Mouse (Mus musculus) embryonic stem cell, embryonic (primary cell): ENCODE measurements around the gene Gm48551.

Experiments used
- CTCF ChIA-PET, 4 experiments: fragments of 300-600 bp in 2 of 4; fragments of 350-600 bp in 2 of 4; sonication (Branson Sonifier 250); formaldehyde crosslinking; loops; one replicate each; lab custom pipeline; 2022; ENCODE audit warnings: inconsistent platforms in 2 of 4; lab: Charles Lee
- POLR2A ChIA-PET, 4 experiments: fragments of 300-600 bp in 2 of 4; fragments of 350-600 bp in 2 of 4; sonication (Branson Sonifier 250); formaldehyde crosslinking; loops; one replicate each; lab custom pipeline; 2022; ENCODE audit warnings: antibody characterized with exemption in 4 of 4, inconsistent platforms in 1 of 4; lab: Charles Lee

The Gm48551 gene

DNA sequence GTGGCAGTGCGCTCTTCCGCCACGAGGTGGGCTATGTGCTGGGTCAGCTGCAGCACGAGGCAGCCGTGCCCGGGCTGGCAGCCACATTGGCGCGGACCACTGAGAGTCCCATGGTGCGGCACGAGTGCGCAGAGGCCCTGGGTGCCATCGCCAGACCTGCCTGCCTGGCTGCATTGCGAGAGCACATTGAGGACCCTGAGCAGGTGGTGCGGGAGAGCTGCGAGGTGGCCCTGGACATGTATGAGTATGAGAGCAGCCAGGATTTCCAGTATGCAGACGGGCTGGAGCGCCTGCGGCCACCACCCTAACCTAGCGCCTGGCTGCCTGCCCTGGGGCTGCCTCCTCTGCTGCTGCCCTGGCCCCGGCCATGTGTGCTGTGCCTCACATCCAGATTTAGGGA lies 3.5 kb downstream of the Gm48551 start:
- ChIA-PET POLR2A (interaction anchor here in 2 of 4 experiments (1.4 to 4.0 kb wide), 4 partner anchors 9 to 42 kb away, joined by 3 to 24 read pairs (median 15); partner anchors contain the start of gene Fzr1 (in 1 of the 2)), CTCF (interaction anchor here in 1 of 4 experiments (1.0 to 3.2 kb wide), 2 partner anchors 17 to 165 kb away, joined by 3 to 13 read pairs; no protein-coding TSS in a partner anchor)

DNA sequence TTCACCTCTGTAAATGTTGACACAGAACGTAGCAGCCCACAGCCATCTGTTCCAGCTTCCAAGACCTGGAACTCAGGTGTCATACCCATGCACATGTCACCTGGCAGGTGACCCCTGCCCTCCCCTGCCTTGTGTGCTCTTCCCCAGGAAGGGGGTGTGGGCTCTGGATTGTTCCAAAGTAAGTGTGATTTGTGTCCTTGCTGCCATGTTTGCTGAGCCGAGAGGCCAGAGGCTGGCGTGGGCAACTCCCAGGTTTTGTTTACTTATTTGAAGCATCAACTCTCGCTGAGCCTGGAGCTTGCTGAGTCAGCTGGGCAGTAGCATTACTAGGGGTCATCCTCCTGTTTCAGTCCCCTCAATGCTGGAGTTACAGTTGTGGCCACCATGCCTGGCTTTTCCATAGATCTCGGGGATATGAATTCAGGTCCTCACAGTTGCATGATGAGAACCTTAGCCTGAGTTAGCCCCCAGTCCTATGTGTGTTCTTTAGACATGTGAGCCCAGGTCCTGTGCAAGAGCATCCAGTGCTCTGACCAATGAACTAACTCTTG lies 4.3 kb downstream of the Gm48551 start, which contains the start of gene Gm48552:
TSS of gene Gm48552 (plus strand) at position 501 of the 551 bp plus-strand sequence.
- ChIA-PET POLR2A (interaction anchor here in 1 of 4 experiments (1.8 to 4.0 kb wide), 4 partner anchors 10 to 76 kb away, joined by 6 to 24 read pairs (median 15); partner anchors contain the start of gene Fzr1), CTCF (interaction anchor here in 2 of 4 experiments (0.5 to 4.9 kb wide), 8 partner anchors 10 to 370 kb away, joined by 4 to 75 read pairs (median 14); partner anchors contain the start of gene Fzr1 (in 1 of the 2))

DNA sequence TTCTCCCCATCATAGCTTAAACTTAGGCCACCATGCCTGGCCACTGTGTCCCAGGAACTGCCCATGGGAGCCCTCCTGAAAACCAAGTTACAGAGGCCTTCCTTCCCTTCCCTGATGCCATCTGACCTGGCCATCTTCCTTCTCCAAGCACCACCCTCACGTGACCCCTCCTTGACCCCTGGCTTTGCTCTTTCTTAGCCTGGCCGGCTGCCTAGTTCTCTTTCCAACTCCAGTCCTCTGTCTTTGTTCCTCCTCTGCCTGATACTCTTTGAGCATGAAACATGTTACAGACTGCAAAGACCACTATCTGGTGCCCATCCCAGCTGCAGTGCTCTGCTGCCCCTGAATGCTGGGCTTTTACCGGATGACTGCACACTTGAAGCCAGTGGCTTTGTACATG lies 5.1 kb downstream of the Gm48551 start:
- ChIA-PET CTCF (interaction anchor here (0.5 to 4.9 kb wide), 48 partner anchors 9 to 371 kb away, joined by 3 to 75 read pairs (median 5); partner anchors contain the start of genes Hmg20b (in 2 of the 4), Atcay (in 1 of the 4), Cactin (in 1 of the 4) and Celf5 (in 1 of the 4)), POLR2A (interaction anchor here in 3 of 4 experiments (0.7 to 4.0 kb wide), 20 partner anchors 10 to 284 kb away, joined by 3 to 24 read pairs (median 4); partner anchors contain the start of genes Fzr1 (in 2 of the 3), Map2k2 (in 1 of the 3) and Pip5k1c (in 1 of the 3))

DNA sequence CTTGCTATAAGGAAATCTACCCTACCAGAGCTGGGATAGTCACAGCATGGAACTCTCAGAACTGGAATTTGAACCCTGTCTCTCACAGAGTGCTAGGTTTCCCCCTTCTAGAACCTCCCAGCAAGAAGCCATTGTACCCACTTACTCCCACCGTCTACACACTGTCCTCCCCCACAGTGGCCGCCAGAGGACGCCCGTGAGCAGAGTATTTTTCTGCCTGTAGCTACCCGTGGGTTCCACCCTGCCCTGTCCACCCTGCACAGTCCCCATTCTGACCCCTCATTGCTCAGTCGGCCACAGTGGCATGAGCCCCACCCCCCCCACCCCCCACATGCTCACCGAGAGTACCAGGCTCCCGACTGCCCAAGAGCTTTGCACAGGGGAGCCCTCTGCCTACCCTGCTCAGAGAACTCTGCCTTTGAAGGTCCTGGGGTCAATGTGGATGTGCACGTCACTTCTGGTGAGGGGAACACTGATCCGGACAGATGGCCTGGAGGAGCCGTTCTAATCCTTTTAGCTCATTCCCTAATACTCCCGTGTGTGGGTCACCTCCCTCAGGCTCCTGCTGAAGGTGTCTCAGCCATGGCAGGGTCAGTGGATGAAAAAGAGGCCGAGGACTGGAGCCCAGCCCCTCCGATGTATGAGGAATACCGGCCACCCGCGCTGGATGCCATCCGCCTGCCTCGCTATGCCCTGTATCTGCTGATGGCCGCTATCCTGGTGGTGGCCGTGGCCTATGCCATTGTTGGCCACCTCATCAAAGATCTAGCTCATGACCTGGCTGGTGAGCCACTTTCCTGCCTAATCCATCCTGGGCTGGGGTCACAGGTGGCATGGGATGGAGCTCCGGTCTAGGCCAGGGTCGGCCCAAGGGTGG lies 5.8 kb downstream of the Gm48551 start:
- CTCF ChIA-PET, result interaction anchor here (0.5 to 4.9 kb wide), 69 partner anchors 9 to 467 kb away, joined by 3 to 75 read pairs (median 4); partner anchors contain the start of genes Fzr1 (in 2 of the 4), Hmg20b (in 2 of the 4), Ncln (in 2 of the 4) and Atcay (in 1 of the 4)
- POLR2A ChIA-PET, result interaction anchor here (0.5 to 4.0 kb wide), 34 partner anchors 11 to 789 kb away, joined by 3 to 24 read pairs (median 4); partner anchors contain the start of genes Fzr1 (in 3 of the 4), Map2k2 (in 1 of the 4), Pip5k1c (in 1 of the 4) and Thop1 (in 1 of the 4)

DNA sequence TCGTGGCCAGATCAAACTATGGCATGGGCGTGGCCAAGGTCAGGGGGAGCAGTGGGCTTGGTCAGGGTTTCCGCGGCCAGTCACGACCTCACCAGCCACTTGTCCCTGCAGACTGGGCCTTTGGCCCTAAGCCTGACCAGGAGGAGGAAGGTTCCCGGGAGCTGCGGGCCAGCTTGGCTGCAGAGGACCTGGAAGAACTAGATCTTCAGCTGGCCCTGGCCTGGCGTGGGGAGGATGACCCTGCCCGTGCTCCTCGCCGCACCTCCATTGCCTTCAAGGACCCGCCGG lies 6.4 kb downstream of the Gm48551 start:
- ChIA-PET POLR2A (interaction anchor here (0.5 to 4.0 kb wide), 19 partner anchors 11 to 252 kb away, joined by 3 to 24 read pairs (median 4); partner anchors contain the start of genes Fzr1 (in 3 of the 4) and Pip5k1c (in 1 of the 4)), CTCF (interaction anchor here (0.7 to 4.9 kb wide), 36 partner anchors 8 to 161 kb away, joined by 3 to 75 read pairs (median 6); partner anchors contain the start of genes Fzr1 (in 2 of the 4), Cactin (in 1 of the 4), Celf5 (in 1 of the 4) and Ncln (in 1 of the 4))

DNA sequence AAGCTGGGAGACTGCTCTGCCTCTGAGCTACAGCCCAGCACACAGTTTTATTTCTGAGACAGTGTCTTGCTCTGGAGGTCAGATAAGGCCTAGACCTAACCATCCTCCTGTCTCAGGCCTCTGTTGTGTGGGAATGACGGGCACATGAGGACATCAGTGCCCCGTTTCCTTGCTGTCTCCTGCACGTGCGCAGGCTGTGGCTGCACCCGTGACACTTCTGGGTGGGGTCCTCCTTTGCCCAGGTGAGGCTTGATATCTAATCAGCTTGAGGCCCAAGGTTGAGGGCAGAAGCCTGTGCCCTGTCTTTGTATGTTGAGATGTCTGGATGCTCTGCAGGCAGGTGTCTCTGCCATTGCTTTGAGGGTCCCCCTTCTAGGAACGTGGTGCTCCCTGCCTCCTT lies 8.0 kb downstream of the Gm48551 start:
- ChIA-PET CTCF (interaction anchor here in 2 of 4 experiments (1.2 to 4.9 kb wide), 8 partner anchors 7 to 100 kb away, joined by 3 to 75 read pairs (median 6); partner anchors contain the start of genes Dohh (in 1 of the 2), Gm48551 (in 1 of the 2) and Pip5k1c (in 1 of the 2)), POLR2A (interaction anchor here in 2 of 4 experiments (0.8 to 3.1 kb wide), 6 partner anchors 8 to 34 kb away, joined by 3 to 20 read pairs (median 3); partner anchors contain the start of genes Dohh (in 1 of the 2) and Gm48551 (in 1 of the 2))

DNA sequence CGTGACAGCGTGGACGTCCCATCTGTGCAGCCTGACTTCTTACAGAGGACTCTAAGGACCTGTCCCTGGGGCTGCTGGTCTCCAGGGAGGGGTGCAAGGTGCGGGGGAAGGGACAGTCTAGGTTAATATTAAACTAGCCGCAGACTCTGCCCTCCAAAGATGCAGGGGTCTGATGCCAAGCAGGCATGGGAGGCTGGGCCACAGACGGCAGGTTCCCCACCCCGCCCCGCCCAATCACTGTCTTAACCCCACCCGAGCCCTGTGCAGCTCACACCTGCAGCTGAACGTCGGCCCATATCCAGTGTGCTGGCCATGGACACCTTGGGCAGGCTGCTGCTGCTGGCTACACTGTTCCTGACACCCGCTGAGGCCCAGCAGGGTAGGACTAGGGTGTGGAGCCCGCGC lies 8.5 kb downstream of the Gm48551 start, which contains the start of gene Smim24:
TSS of gene Smim24 (plus strand) at position 271 of the 405 bp plus-strand sequence.
- ChIA-PET CTCF (interaction anchor here (0.5 to 4.9 kb wide), 19 partner anchors 8 to 961 kb away, joined by 3 to 75 read pairs (median 4); partner anchors contain the start of genes Dohh (in 2 of the 4), Gm48551 (in 2 of the 4), Fzr1 (in 1 of the 4) and Pip5k1c (in 1 of the 4)), POLR2A (interaction anchor here in 2 of 4 experiments (0.8 to 3.1 kb wide), 10 partner anchors 8 to 91 kb away, joined by 3 to 20 read pairs (median 3); partner anchors contain the start of genes Dohh (in 1 of the 2) and Gm48551 (in 1 of the 2))

DNA sequence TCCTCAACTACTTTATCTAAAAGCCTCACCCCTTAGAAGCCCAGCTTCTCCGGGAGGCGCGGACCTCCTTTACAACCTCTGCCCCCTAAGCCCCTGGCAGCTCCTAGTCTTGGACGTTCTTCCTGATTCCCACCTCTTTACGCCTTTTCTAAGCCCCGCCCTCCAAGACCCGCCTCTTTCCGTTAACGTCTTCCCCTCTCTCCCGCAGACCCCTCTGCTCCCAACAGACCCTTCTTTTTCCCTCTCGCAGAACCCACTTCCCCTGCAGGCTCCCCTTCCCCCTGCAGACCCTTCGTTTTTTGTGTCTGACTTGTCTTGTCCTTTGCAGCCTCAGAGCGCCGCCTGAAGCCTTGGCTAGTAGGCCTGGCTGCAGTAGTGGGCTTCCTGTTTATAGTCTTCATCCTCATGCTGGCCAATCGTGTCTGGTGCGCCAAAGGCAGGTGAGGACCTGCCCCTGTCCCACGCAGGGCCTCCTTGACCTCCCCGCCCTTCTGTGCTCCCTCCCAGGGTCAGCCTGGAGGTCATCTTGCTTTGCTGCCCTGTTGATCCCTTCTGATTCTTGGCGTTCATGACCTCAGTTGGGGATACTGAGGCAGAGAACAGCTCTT lies 9.3 kb downstream of the Gm48551 start:
- POLR2A ChIA-PET, result interaction anchor here in 2 of 4 experiments (0.8 to 3.1 kb wide), 13 partner anchors 9 to 91 kb away, joined by 3 to 20 read pairs (median 3); partner anchors contain the start of genes 4930404N11Rik (in 1 of the 2), Cactin (in 1 of the 2), Dohh (in 1 of the 2) and Gm48551 (in 1 of the 2)
- CTCF ChIA-PET, result interaction anchor here (0.6 to 4.9 kb wide), 20 partner anchors 9 to 962 kb away, joined by 3 to 75 read pairs (median 4); partner anchors contain the start of genes Dohh (in 2 of the 4), Gm48551 (in 2 of the 4), Fzr1 (in 1 of the 4) and Pip5k1c (in 1 of the 4)

DNA sequence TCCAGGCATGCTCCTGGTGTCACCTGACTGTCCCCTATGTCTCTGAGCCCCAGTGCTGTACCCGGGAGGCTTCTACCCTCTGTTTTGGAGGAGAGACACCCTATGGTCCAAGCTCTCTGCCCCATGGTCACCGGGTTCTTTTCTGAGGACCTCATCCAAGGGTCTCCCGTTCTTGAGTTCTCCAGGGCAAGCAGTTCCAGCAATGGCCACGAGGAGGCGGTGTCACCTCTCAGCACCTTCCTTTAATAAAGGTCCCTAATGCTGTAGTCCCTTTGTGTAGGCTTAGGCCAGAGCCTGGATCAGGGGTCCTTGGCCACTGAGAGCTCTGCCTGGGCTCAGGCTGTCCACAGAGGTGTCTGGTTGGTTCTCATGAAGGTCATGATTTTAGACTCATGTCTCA lies 10.9 kb downstream of the Gm48551 start:
- CTCF ChIA-PET, result interaction anchor here (0.6 to 4.7 kb wide), 20 partner anchors 9 to 146 kb away, joined by 3 to 28 read pairs (median 4); partner anchors contain the start of genes Dohh (in 1 of the 4), Gm48551 (in 1 of the 4) and Pip5k1c (in 1 of the 4)
- POLR2A ChIA-PET, result interaction anchor here in 3 of 4 experiments (0.5 to 2.5 kb wide), 19 partner anchors 9 to 202 kb away, joined by 3 to 13 read pairs (median 4); partner anchors contain the start of genes Dohh (in 2 of the 3), Gm48551 (in 2 of the 3) and 4930404N11Rik (in 1 of the 3)

DNA sequence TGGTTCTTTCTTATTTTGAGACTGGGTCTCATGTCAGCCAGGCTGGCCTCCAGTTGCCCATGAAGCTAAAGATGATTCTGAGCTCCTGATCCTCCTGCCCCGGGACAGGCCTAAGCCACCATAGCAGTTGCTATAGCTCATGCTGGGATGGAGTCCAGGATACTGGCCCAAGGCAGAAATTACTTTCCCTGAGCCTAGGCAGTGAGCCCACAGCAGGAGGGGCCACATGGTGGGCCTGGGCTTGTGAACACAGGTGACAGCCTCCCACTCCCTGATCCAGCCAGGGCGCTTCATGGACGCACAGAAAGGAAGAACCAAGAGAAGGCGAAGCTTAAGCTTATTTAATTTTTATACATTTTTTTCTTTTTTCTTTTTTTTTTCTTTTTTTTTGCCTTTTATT lies 11.6 kb downstream of the Gm48551 start:
- ChIA-PET POLR2A (interaction anchor here (0.5 to 2.5 kb wide), 21 partner anchors 8 to 201 kb away, joined by 3 to 13 read pairs (median 4); partner anchors contain the start of genes Dohh (in 3 of the 4), Gm48551 (in 3 of the 4), 4930404N11Rik (in 1 of the 4) and Ncln (in 1 of the 4)), CTCF (interaction anchor here in 3 of 4 experiments (0.6 to 4.7 kb wide), 16 partner anchors 8 to 110 kb away, joined by 3 to 28 read pairs (median 6); partner anchors contain the start of genes Dohh (in 1 of the 3), Gm48551 (in 1 of the 3) and Pip5k1c (in 1 of the 3))

DNA sequence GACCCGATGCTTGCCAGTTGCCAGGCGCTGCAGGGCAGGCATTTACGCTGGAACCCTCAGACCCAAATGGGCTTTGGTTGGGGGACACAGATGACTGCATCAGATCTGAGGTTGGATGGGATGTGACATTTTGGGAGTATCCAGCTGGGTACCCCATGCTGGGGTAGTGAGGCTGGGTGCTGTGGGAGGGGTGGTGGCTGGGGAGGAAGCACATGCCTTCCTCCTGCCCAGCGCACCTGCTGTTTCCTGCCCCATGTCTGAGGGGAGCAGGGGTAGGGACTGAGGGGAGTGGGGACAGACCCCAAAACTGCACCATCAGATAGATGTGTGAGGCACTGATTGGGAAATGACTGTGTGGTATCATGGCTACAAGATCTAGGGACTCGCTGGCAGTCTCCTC lies 12.5 kb downstream of the Gm48551 start:
- CTCF ChIA-PET, result interaction anchor here in 3 of 4 experiments (1.1 to 1.7 kb wide), 3 partner anchors 8 to 92 kb away, joined by 3 to 10 read pairs (median 4); no protein-coding TSS in a partner anchor
- POLR2A ChIA-PET, result interaction anchor here in 2 of 4 experiments (1.2 to 2.5 kb wide), 6 partner anchors 11 to 155 kb away, joined by 3 to 13 read pairs (median 4); partner anchors contain the start of genes Dohh (in 2 of the 2) and Gm48551 (in 2 of the 2)

DNA sequence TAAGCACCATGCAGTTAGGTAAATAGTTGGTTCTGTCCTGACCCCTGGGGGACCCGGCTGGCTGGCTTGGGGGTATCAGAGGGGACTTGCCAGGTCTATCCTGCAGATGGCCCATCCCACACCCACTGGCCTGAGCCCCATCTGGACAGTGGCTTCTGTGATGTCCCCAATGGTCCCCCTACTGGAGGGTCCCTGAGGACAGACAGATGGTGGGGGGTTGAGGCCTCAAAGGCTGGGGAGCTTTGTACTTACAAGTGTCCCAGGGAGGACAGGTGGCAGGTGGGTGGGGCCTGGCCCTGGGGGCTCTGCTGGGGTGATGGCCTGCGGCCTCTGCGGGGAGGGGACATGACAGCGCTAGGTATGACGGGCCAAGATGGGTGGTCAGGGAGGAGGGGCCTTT lies 15.0 kb downstream of the Gm48551 start:
- ChIA-PET POLR2A (interaction anchor here in 2 of 4 experiments (0.7 to 6.6 kb wide), 5 partner anchors 9 to 30 kb away, joined by 3 to 104 read pairs (median 3); partner anchors contain the start of gene Fzr1 (in 1 of the 2)), CTCF (interaction anchor here in 1 of 4 experiments (2.3 kb wide), 1 partner anchor 9 kb away, joined by 10 read pairs; no protein-coding TSS in a partner anchor)

DNA sequence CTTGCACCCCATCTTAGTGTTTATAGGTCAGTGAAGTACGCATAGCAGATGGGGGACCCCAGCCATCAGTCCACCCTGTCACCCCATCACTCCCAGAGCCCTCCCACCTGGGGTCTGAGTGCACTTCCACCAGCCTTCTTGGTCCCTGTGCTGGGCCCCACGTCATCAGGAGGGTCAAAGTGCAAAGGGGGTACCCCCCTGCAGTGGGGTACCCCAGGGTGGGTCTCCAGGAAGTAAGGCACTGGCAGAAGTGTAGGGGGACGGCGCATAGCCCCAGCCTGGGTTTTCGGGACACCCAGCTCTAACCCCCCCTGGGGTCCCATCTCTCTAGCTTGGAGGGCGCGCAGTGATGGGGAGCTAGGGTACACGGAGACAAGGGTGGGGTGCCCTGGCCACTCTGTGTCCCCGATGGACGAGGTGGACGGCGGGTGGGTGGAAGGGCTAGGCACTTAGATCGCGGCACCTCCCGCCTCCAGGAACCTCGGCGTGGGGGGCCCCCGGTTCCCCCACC lies 15.6 kb downstream of the Gm48551 start:
- POLR2A ChIA-PET, result interaction anchor here in 3 of 4 experiments (0.5 to 6.6 kb wide), 9 partner anchors 8 to 329 kb away, joined by 3 to 104 read pairs (median 3); partner anchors contain the start of genes Fzr1 (in 2 of the 3) and Ncln (in 1 of the 3)
- CTCF ChIA-PET, result interaction anchor here in 2 of 4 experiments (0.9 to 2.3 kb wide), 2 partner anchors 10 kb away, joined by 3 to 10 read pairs; no protein-coding TSS in a partner anchor

DNA sequence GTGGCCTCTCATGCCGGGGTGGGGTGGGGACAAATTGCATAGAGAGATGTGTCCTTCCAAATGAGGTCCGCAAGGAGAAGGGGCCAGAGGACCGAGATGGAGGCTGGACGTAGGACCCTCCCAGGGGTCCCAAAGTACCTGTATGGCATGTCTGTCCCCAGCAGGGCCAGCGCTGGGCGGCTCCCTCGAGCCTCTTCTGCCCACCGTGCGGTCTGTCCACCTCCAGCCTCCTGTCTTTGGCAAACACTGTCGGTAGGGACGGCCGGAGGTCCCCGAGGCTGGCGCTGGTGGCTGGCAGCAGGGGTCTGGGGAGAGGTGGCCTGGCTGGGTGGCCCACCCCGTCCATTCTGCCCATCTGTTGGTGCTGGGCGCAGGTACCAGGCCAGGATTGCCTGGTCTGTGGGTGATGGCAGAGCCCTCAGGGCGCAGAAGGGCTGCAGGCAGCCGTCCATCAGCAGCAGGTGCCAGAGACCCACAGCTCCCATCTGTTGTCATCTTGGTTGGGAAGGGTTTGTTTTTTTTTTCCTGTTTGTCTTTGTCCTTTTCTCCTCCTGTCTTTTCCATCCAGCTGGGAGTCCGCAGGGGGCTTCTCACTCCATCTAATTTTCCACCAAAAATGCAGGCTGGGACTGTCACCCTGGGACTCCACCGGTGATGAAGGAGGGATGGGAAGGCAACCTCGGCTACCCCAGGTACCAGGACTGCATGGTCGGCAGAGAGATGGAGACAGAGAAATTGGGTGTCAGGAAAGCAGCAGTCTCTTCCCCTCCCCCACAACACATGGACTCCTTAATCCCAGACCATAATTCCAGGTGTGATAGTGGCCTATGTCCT lies 16.3 kb downstream of the Gm48551 start:
- CTCF ChIA-PET, result interaction anchor here (0.5 to 2.2 kb wide), 7 partner anchors 10 to 378 kb away, joined by 3 to 12 read pairs (median 4); no protein-coding TSS in a partner anchor
- POLR2A ChIA-PET, result interaction anchor here in 3 of 4 experiments (0.6 to 8.1 kb wide), 27 partner anchors 11 to 461 kb away, joined by 3 to 104 read pairs (median 6); partner anchors contain the start of genes Dohh (in 2 of the 3), Gm48551 (in 2 of the 3), Cactin (in 1 of the 3) and Fzr1 (in 1 of the 3)
